Mouse (Mus musculus) heart, embryonic 14.5 days (tissue): ENCODE results near the gene Slc9a3r2. TPM values are rescaled to one million over a fixed set of nuclear protein-coding genes. Genes with fewer than 3 reads are reported as not detected.

Source experiments
- ATAC-seq: fragments of 200-750 bp; cut with Nextera tagmentation; 2 replicates; pipeline ENCODE4 v1.8.0; 2017; ENCODE audit warnings: low read depth, moderate TSS enrichment; ENCODE audit not compliant: insufficient number of reproducible peaks, insufficient read depth, low FRiP score
- H3K27ac ChIP-seq, 2 experiments: fragments of 200-500 bp in 1 of 2; fragments of 300-500 bp in 1 of 2; sonication (generic) in 1 of 2; replicated peaks in 1 of 2; 2 replicates each; pipeline ENCODE4 v1.5.1; 2012 to 2014; ENCODE audit warnings: low read depth in 2 of 2, low read length in 2 of 2, control low read depth in 1 of 2, mild to moderate bottlenecking in 1 of 2, mixed read lengths in 1 of 2; ENCODE audit not compliant: control insufficient read depth in 1 of 2, insufficient read depth in 1 of 2
- H3K27me3 ChIP-seq: fragments of 300-500 bp; sonication (generic); 2 replicates; pipeline ENCODE4 v1.6.1; 2014; ENCODE audit warnings: mild to moderate bottlenecking, low read length, control low read depth; ENCODE audit not compliant: control insufficient read depth, insufficient read depth
- H3K36me3 ChIP-seq: fragments of 300-500 bp; sonication (generic); 2 replicates; pipeline ENCODE4 v1.6.1; 2014; ENCODE audit warnings: mild to moderate bottlenecking, control low read depth, low read length, mixed read lengths; ENCODE audit not compliant: control insufficient read depth, insufficient read depth
- H3K4me1 ChIP-seq, 2 experiments: fragments of 200-500 bp in 1 of 2; fragments of 300-500 bp in 1 of 2; sonication (generic) in 1 of 2; 2 replicates each; pipeline ENCODE4 v1.6.1; 2012 to 2014; ENCODE audit warnings: low read length in 2 of 2, control low read depth in 1 of 2, mixed read lengths in 1 of 2; ENCODE audit not compliant: control insufficient read depth in 2 of 2, insufficient read depth in 2 of 2
- H3K4me2 ChIP-seq: fragments of 300-500 bp; sonication (generic); 2 replicates; pipeline ENCODE4 v1.6.1; 2014; ENCODE audit warnings: mild to moderate bottlenecking, low read length
- H3K4me3 ChIP-seq, 2 experiments: fragments of 200-500 bp in 1 of 2; fragments of 300-500 bp in 1 of 2; sonication (generic) in 1 of 2; 2 replicates each; pipeline ENCODE4 v1.5.1; 2012 to 2014; ENCODE audit warnings: low read length in 2 of 2, mild to moderate bottlenecking in 2 of 2, control low read depth in 1 of 2, low read depth in 1 of 2, moderate library complexity in 1 of 2; ENCODE audit not compliant: control insufficient read depth in 1 of 2, insufficient read depth in 1 of 2
- H3K9ac ChIP-seq: fragments of 300-500 bp; sonication (generic); 2 replicates; pipeline ENCODE4 v1.6.1; 2014; ENCODE audit warnings: mild to moderate bottlenecking, low read length
- H3K9me3 ChIP-seq: fragments of 300-500 bp; sonication (generic); 2 replicates; pipeline ENCODE4 v1.6.1; 2016; ENCODE audit warnings: low read length, control low read depth; ENCODE audit not compliant: control insufficient read depth
- WGBS: fragments of 180-500 bp; shearing (Covaris S2); extraction: QIAGEN DNeasy Blood & Tissue Kit; methylation state at CpG from one replicate; pipeline ENCODE4 v1.1.7; 2014; 5-methylcytosine and 5-hydroxymethylcytosine counted together
- polyA plus RNA-seq: library from polyadenylated mRNA; unstranded; fragments of >200 nt; fragmentation: Nextera tagmentation; extraction: Ambion mirVana; gene quantifications from 2 replicates; pipeline ENCODE4 v1.2.1, GENCODE M21; 2014

Gene Slc9a3r2
- polyA plus RNA-seq, 1 experiment from 2014 or later = 60.9 TPM

- no peak overlapping the region for H3K4me2 ChIP-seq
- H3K27me3 ChIP-seq = peaks cover 3% of the 10 kb centered on the region; the same call in 1 of the 2 replicates
- no peak overlapping the region for H3K27ac ChIP-seq
- ATAC-seq = no peak
- H3K4me1 ChIP-seq = peaks cover 17 to 28% of the 10 kb centered on the region in 2 experiments
- 88% methylated on average over 5 of the region's 5 CpGs for WGBS
- peaks cover 22% of the 10 kb centered on the region for H3K36me3 ChIP-seq
- no peak overlapping the region for H3K9ac ChIP-seq
- H3K9me3 ChIP-seq = no peaks in the 10 kb centered on the region
- H3K4me3 ChIP-seq = no peak overlapping the region
Measured at GRCm38 (mm10) chr17:24635694-24636093, 14.4 kb downstream of the Slc9a3r2 start.

GRCm38 (mm10) chr17:24635024-24635423 lies 15.1 kb downstream of the Slc9a3r2 start:
- H3K36me3 ChIP-seq = peaks cover 22% of the 10 kb centered on the region
- H3K27ac ChIP-seq = no peak overlapping the region
- H3K27me3 ChIP-seq = peaks cover 3% of the 10 kb centered on the region; the same call in 1 of the 2 replicates
- no peak overlapping the region for H3K4me3 ChIP-seq
- no peak overlapping the region for H3K9ac ChIP-seq
- H3K4me1 ChIP-seq = peaks cover 17 to 26% of the 10 kb centered on the region in 2 experiments
- 41% methylated on average over 4 of the region's 4 CpGs for WGBS
- no peaks in the 10 kb centered on the region for H3K9me3 ChIP-seq
- no peak overlapping the region for H3K4me2 ChIP-seq
- ATAC-seq = no peak

GRCm38 (mm10) chr17:24633831-24634230 lies 16.3 kb downstream of the Slc9a3r2 start:
- peaks cover 13 to 21% of the 10 kb centered on the region in 2 experiments for H3K4me1 ChIP-seq
- peaks cover 24% of the 10 kb centered on the region for H3K36me3 ChIP-seq
- peak overlapping the region in 1 of 2 experiments; percentile 89; a peak in 2 of 4 replicates for H3K27ac ChIP-seq
- no peak for ATAC-seq
- no peak overlapping the region for H3K9ac ChIP-seq
- H3K27me3 ChIP-seq = peaks cover 3% of the 10 kb centered on the region; the same call in 1 of the 2 replicates
- WGBS = 95% methylated on average over 11 of the region's 11 CpGs
- no peak overlapping the region for H3K4me2 ChIP-seq
- no peaks in the 10 kb centered on the region for H3K9me3 ChIP-seq
- H3K4me3 ChIP-seq = no peak overlapping the region

GRCm38 (mm10) chr17:24632813-24633449 lies 17.2 kb downstream of the Slc9a3r2 start:
- peak overlapping the region; percentile 76 to 81 for H3K4me3 ChIP-seq
- H3K9ac ChIP-seq = peak overlapping the region; percentile 90
- H3K27ac ChIP-seq = peak overlapping the region; percentile 84 to 89
- peak; percentile 56 for ATAC-seq
- H3K27me3 ChIP-seq = peaks cover 3% of the 10 kb centered on the region; the same call in 1 of the 2 replicates
- H3K4me2 ChIP-seq = peak overlapping the region; percentile 92
- H3K9me3 ChIP-seq = no peaks in the 10 kb centered on the region
- H3K36me3 ChIP-seq = peaks cover 29% of the 10 kb centered on the region
- WGBS = 7% methylated on average over 22 of the region's 22 CpGs
- peaks cover 16 to 21% of the 10 kb centered on the region in 2 experiments for H3K4me1 ChIP-seq

GRCm38 (mm10) chr17:24632167-24632812 lies 17.8 kb downstream of the Slc9a3r2 start, which contains the start of the genes Tsc2 and Nthl1:
Gene Tsc2, minus strand, starts transcription at chr17:24632630.
Gene Nthl1, plus strand, starts transcription at chr17:24632680.
- WGBS = 1% methylated on average over 51 of the region's 51 CpGs
- peak; percentile 60 for ATAC-seq
- H3K27me3 ChIP-seq = peaks cover 3% of the 10 kb centered on the region; the same call in 1 of the 2 replicates
- H3K9me3 ChIP-seq = no peaks in the 10 kb centered on the region
- peak within 1 kb of the TSS; percentile 92 for H3K4me2 ChIP-seq
- H3K27ac ChIP-seq = peak within 1 kb of the TSS; percentile 84 to 89
- H3K4me3 ChIP-seq = peak within 1 kb of the TSS; percentile 76 to 81
- peaks cover 35% of the 10 kb centered on the region for H3K36me3 ChIP-seq
- H3K4me1 ChIP-seq = peaks cover 16 to 21% of the 10 kb centered on the region in 2 experiments
- H3K9ac ChIP-seq = peak within 1 kb of the TSS; percentile 90

GRCm38 (mm10) chr17:24630072-24630471 lies 20.1 kb downstream of the Slc9a3r2 start:
- Histone ChIP-seq H3K4me1 (peaks cover 12 to 15% of the 10 kb centered on the region in 2 experiments), H3K27ac (no peak overlapping the region), H3K36me3 (peaks cover 56% of the 10 kb centered on the region), H3K9ac (no peak overlapping the region), H3K9me3 (no peaks in the 10 kb centered on the region), H3K4me3 (no peak overlapping the region), H3K27me3 (0 out of 2 replicates have a peak, but pooled peaks cover 3% of the 10 kb centered on the region), H3K4me2 (no peak overlapping the region)
- WGBS = 88% methylated on average over 14 of the region's 14 CpGs
- ATAC-seq = no peak

GRCm38 (mm10) chr17:24628646-24629045 lies 21.5 kb downstream of the Slc9a3r2 start:
- Histone ChIP-seq H3K36me3 (peaks cover 70% of the 10 kb centered on the region), H3K4me1 (peaks cover 10 to 15% of the 10 kb centered on the region in 2 experiments), H3K9me3 (no peaks in the 10 kb centered on the region), H3K9ac (no peak overlapping the region), H3K27ac (no peak overlapping the region), H3K4me3 (no peak overlapping the region), H3K4me2 (no peak overlapping the region), H3K27me3 (no peaks in the 10 kb centered on the region)
- 18% methylated on average over 5 of the region's 5 CpGs for WGBS
- ATAC-seq = no peak
